Mouse (Mus musculus) forebrain, embryonic 14.5 days (tissue): ENCODE measurements around the gene Unk. TPM values are rescaled to one million over a fixed set of nuclear protein-coding genes. Genes with fewer than 3 reads are reported as not detected.

Experiments
- ATAC-seq: fragments of 200-750 bp; cut with Nextera tagmentation; 2 replicates; pipeline ENCODE4 v1.8.0; 2017; ENCODE audit warnings: mild to moderate bottlenecking, moderate library complexity
- DNase-seq: peaks from one replicate; pipeline ENCODE4 v3.0.0-alpha.2; 2015; ENCODE audit warnings: low spot score
- H3K27ac ChIP-seq: fragments of 300-500 bp; sonication (generic); 2 replicates; pipeline ENCODE4 v1.5.1; 2014; ENCODE audit warnings: low read depth, mild to moderate bottlenecking, control low read depth, low read length, moderate library complexity
- H3K27me3 ChIP-seq: fragments of 300-500 bp; sonication (generic); replicated peaks from 2 replicates; pipeline ENCODE4 v1.6.1; 2014; ENCODE audit warnings: low read length, control low read depth, mixed read lengths; ENCODE audit not compliant: control insufficient read depth, insufficient read depth
- H3K36me3 ChIP-seq: fragments of 300-500 bp; sonication (generic); 2 replicates; pipeline ENCODE4 v1.6.1; 2014; ENCODE audit warnings: low read length, control low read depth; ENCODE audit not compliant: control insufficient read depth, insufficient read depth
- H3K4me1 ChIP-seq: fragments of 300-500 bp; sonication (generic); 2 replicates; pipeline ENCODE4 v1.6.1; 2014; ENCODE audit warnings: antibody characterized with exemption, low read length, control low read depth; ENCODE audit not compliant: control insufficient read depth, insufficient read depth
- H3K4me2 ChIP-seq: fragments of 300-500 bp; sonication (generic); 2 replicates; pipeline ENCODE4 v1.6.1; 2014; ENCODE audit warnings: mild to moderate bottlenecking, control low read depth, low read length
- H3K4me3 ChIP-seq: fragments of 300-500 bp; sonication (generic); 2 replicates; pipeline ENCODE4 v1.5.1; 2014; ENCODE audit warnings: low read depth, low read length, control low read depth
- H3K9ac ChIP-seq: fragments of 300-500 bp; sonication (generic); 2 replicates; pipeline ENCODE4 v1.6.1; 2014; ENCODE audit warnings: mild to moderate bottlenecking, low read length, control low read depth, moderate library complexity
- H3K9me3 ChIP-seq: fragments of 300-500 bp; sonication (generic); replicated peaks from 2 replicates; pipeline ENCODE4 v1.6.1; 2016; ENCODE audit warnings: low read length, control low read depth, mixed read lengths; ENCODE audit not compliant: control insufficient read depth
- WGBS: fragments of 180-500 bp; shearing (Covaris S2); extraction: QIAGEN DNeasy Blood & Tissue Kit; methylation state at CpG from one replicate; pipeline ENCODE4 v1.1.7; 2014; 5-methylcytosine and 5-hydroxymethylcytosine counted together
- polyA plus RNA-seq: library from polyadenylated mRNA; unstranded; fragments of >200 nt; fragmentation: Nextera tagmentation; extraction: Ambion mirVana; gene quantifications from 2 replicates; pipeline ENCODE4 v1.2.1, GENCODE M21; 2014

The Unk gene
- polyA plus RNA-seq, 1 experiment from 2014 or later, result 23.4 TPM

DNA sequence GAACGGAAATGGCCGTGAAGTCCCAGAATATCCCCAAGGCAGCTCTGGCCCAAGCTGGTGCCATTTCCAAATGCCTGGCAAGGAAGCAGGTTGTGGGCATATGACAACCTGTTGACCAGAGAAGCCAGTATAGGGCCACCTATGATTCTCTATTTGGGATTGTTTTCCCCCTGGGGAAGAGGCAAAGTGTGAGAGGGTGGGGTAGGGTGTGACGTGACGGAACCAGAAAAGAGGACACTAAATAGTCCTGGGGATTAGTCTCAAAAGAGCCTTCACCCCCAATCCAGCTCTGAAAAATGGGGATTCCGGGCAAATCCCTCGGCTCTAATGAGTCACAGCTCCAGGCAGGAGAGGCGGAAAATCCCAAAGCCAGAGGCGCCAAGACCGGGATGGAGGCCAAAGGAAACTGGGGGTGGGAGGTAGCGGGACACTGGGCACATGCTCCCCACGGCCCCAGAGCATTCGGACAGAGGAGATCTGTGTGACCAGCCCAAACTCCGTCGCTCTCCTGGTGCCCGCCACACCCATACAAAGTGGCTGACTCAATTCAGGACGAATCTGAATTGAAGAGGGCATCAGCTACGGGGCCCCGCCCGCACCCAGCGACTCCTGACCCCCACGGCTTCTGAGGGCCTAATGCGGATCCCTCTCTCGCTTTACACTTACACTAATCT lies 78.5 kb downstream of the Unk start:
- WGBS, result 3% methylated on average over 23 of the region's 23 CpGs
- H3K27ac ChIP-seq, result no peak overlapping the region
- H3K4me1 ChIP-seq, result peaks cover 8% of the 10 kb centered on the region
- no peaks in the 10 kb centered on the region for H3K9me3 ChIP-seq
- H3K4me3 ChIP-seq, result no peak overlapping the region
- H3K9ac ChIP-seq, result no peak overlapping the region
- no peak for ATAC-seq
- H3K36me3 ChIP-seq, result no peaks in the 10 kb centered on the region
- H3K4me2 ChIP-seq, result peak overlapping the region; percentile 40
- no peak for DNase-seq
- H3K27me3 ChIP-seq, result peaks cover 60% of the 10 kb centered on the region

DNA sequence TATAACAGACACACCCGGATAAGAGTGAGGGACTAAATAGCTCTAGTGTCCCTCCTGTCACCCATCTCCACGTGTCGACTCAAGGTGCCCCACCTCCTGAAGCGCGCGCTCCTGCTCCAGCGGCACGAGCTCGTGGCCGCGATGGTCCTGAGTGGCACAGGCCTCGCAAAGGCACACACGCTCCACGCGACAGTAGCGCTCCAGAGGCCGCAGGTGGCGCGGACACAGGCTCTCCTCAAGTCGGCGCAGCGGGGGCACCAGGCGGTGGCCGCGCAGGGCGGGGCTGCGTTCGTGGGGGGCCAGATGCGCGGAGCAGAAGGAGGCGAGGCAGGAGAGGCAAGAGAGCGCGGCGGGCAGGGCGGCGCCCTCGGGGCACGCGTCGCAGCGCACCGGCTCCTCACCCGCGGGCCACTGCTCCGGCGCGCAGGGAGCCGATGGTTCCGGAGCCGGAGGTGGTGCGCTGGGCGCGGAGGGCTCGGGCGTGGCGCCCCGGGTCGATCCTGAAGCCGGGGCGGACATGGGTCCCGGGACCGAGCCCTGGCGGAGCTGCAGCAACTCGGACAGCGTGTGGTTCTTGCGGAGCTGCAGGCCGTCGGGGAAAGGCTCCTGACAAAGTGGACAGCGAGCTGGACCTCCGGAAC lies 79.4 kb downstream of the Unk start:
- no peak for DNase-seq
- WGBS, result 2% methylated on average over 54 of the region's 70 CpGs

DNA sequence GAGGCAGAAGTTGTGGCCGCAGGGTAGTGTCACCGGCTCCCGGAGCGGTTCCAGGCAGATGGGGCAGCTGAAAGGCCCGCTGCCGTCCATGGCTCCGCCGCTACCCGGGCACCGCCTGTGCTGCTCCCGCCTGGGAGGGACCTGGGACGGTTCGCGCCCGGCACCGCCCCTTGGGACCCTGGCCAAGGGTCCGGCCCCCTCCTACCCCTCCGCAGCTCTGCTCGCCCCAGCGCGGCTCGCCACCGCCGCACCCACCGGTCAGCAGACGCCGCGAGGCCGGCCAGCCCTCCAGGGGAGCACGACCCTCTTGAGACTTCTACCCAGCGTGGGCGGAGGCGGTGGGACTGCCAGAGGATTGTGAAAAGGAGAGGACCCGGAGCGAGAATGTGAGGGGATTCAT lies 80.0 kb downstream of the Unk start:
- Histone ChIP-seq H3K4me2 (peak overlapping the region; percentile 40), H3K9ac (peak overlapping the region; percentile 29; the same call in 1 of the 2 replicates), H3K36me3 (no peaks in the 10 kb centered on the region), H3K9me3 (no peaks in the 10 kb centered on the region), H3K4me3 (peak overlapping the region; percentile 25), H3K27me3 (peaks cover 60% of the 10 kb centered on the region), H3K27ac (no peak overlapping the region), H3K4me1 (peaks cover 2% of the 10 kb centered on the region)
- no peak for DNase-seq
- WGBS, result under 1% methylated on average over 26 of the region's 35 CpGs
- ATAC-seq, result no peak

More for the DNA sequence above, 79.4 kb downstream of the Unk start:
- Histone ChIP-seq H3K27ac (no peak overlapping the region), H3K36me3 (no peaks in the 10 kb centered on the region), H3K9ac (peak overlapping the region; percentile 29), H3K4me1 (peaks cover 3% of the 10 kb centered on the region), H3K9me3 (no peaks in the 10 kb centered on the region), H3K4me3 (peak overlapping the region; percentile 25), H3K27me3 (peaks cover 60% of the 10 kb centered on the region), H3K4me2 (peak overlapping the region; percentile 40)
- ATAC-seq, result no peak

DNA sequence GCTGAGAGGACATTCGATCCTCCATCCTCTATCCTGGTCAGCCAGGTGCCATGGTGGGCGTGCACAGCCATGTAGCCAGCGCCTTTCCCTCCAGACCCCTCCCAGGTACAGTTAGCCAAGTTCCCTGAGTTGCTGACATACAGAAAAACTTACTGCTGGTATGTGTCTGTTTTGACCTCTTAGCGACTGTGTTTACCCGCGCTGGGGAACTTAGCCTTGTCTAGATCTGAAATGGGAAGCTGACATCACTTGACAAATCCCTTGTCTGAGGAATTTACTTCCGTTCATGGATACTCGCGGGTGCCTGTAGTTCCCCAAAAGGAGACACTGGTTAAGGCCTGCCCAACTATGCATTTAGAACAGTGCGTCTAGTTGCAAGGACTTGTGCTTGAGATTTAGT lies 80.4 kb downstream of the Unk start:
- peaks cover 60% of the 10 kb centered on the region for H3K27me3 ChIP-seq
- H3K4me3 ChIP-seq, result peak overlapping the region; percentile 25; the same call in 1 of the 2 replicates
- H3K4me1 ChIP-seq, result peaks cover 2% of the 10 kb centered on the region
- ATAC-seq, result no peak
- H3K9me3 ChIP-seq, result no peaks in the 10 kb centered on the region
- no peak for DNase-seq
- H3K9ac ChIP-seq, result no peak overlapping the region
- peak overlapping the region; percentile 40; the same call in 1 of the 2 replicates for H3K4me2 ChIP-seq
- 35% methylated on average over 10 of the region's 10 CpGs for WGBS
- H3K27ac ChIP-seq, result no peak overlapping the region
- no peaks in the 10 kb centered on the region for H3K36me3 ChIP-seq

Other genes starting within 250 kb of the Unk start
- gene Caskin2, start 216.7 kb upstream of the Unk start, polyA plus RNA-seq, result 8.0 and 8.9 TPM in 2 replicates
- gene Tsen54, start 215.6 kb upstream of the Unk start, polyA plus RNA-seq, result 15.2 and 19.1 TPM in 2 replicates
- 0.70 and 1.3 TPM in 2 replicates for gene Llgl2, start 206.3 kb upstream of the Unk start, polyA plus RNA-seq
- not detected in 2 replicates for gene Myo15b, start 171.9 kb upstream of the Unk start, polyA plus RNA-seq
- gene Smim5, start 130.4 kb upstream of the Unk start, polyA plus RNA-seq, result 0.52 and 1.6 TPM in 2 replicates
- 0.18 and 0.22 TPM in 2 replicates for gene Smim6, start 118.3 kb upstream of the Unk start, polyA plus RNA-seq
- gene Sap30bp, start 97.0 kb upstream of the Unk start, polyA plus RNA-seq, result 55.8 and 56.5 TPM in 2 replicates
- gene Recql5, start 96.8 kb upstream of the Unk start, polyA plus RNA-seq, result 16.5 and 20.4 TPM in 2 replicates
- gene Itgb4, start 55.6 kb upstream of the Unk start, polyA plus RNA-seq, result 0.48 and 0.62 TPM in 2 replicates
- 53.9 and 59.5 TPM in 2 replicates for gene Galk1, start 17.6 kb upstream of the Unk start, polyA plus RNA-seq
- 2,620 and 3,081 TPM in 2 replicates for gene H3f3b, start 2.4 kb upstream of the Unk start, polyA plus RNA-seq
- 0.19 and 0.62 TPM in 2 replicates for gene Unc13d, start 47.6 kb downstream of the Unk start, polyA plus RNA-seq
- gene Wbp2, start 56.7 kb downstream of the Unk start, polyA plus RNA-seq, result 145 and 166 TPM in 2 replicates
- 4.0 and 6.0 TPM in 2 replicates for gene Trim47, start 96.9 kb downstream of the Unk start, polyA plus RNA-seq
- gene Trim65, start 100.8 kb downstream of the Unk start, polyA plus RNA-seq, result 0.97 and 1.1 TPM in 2 replicates
- 79.6 and 83.4 TPM in 2 replicates for gene Mrpl38, start 108.5 kb downstream of the Unk start, polyA plus RNA-seq
- gene Fbf1, start 137.8 kb downstream of the Unk start, polyA plus RNA-seq, result 25.9 and 44.4 TPM in 2 replicates
- 81.8 and 83.2 TPM in 2 replicates for gene Ten1, start 168.5 kb downstream of the Unk start, polyA plus RNA-seq
- gene Acox1, start 168.7 kb downstream of the Unk start, polyA plus RNA-seq, result 48.1 and 56.3 TPM in 2 replicates
- gene Evpl, start 207.8 kb downstream of the Unk start, polyA plus RNA-seq, result 0.11 and 0.17 TPM in 2 replicates
- 53.2 and 60.4 TPM in 2 replicates for gene Srp68, start 243.9 kb downstream of the Unk start, polyA plus RNA-seq